Mouse (Mus musculus) liver (tissue): ENCODE measurements around the gene Vmn1r35.
"Not testable (repeated sequence)": the region's sequence is repeated elsewhere in the genome, so short reads cannot be mapped to it uniquely, and the experiment has no call there.

Experiments
- DNase-seq: peaks from one replicate; pipeline ENCODE4 v3.0.0-alpha.2; 2020; ENCODE audit warnings: mixed read lengths

Gene Vmn1r35

GRCm38 (mm10) chr6:66685806-66686205, at the start of gene Vmn1r35:
Vmn1r35 (minus strand) TSS chr6:66685906.
- DNase-seq = no peak

GRCm38 (mm10) chr6:66729082-66729481, 43.4 kb upstream of the Vmn1r35 start, which contains the start of gene Vmn1r37:
Vmn1r37 (plus strand) TSS chr6:66729382.
- DNase-seq = not testable (repeated sequence)

DNA sequence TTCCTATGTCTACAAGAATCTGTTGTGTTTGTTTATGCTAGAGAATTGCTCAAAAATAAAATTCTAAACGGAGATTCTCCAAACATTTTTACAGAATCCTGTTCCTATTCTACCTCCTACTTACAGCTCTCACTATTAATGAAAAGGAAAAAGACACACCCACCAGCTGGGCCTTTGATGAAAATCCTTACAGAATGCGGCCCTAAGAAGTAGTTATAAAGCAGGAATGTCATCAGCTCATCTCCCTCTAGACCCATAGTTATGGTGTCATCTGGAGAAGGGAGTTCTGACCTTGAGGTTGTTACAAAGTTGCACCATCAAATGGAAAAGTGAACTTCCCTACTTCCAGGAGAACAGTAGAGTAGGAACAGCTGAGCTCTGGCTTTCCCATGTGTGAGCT, 33.4 kb upstream of the Vmn1r35 start, which contains the start of gene Vmn1r36:
TSS of gene Vmn1r36 (minus strand) at position 101 of the 400 bp plus-strand sequence.
- not testable (repeated sequence) for DNase-seq

DNA sequence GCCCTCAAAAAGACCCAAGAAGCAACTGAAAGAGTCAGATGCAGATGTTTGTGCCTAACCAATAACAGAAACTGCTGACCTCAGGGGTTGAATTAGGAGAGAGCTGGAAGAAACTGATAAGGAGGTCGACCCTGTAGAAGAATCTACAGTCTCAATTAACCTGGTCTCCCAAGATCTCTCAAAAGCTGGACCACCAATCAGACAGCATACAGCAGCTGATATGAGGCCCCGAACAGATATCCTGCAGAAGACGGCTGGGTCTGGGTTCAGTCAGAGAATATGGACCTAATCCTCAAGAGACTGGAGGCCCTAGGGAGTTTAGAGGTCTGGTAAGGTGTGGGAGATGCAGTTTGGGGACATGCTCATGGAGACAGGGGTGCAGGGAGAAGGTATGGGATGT, 28.1 kb upstream of the Vmn1r35 start:
- no peak for DNase-seq

DNA sequence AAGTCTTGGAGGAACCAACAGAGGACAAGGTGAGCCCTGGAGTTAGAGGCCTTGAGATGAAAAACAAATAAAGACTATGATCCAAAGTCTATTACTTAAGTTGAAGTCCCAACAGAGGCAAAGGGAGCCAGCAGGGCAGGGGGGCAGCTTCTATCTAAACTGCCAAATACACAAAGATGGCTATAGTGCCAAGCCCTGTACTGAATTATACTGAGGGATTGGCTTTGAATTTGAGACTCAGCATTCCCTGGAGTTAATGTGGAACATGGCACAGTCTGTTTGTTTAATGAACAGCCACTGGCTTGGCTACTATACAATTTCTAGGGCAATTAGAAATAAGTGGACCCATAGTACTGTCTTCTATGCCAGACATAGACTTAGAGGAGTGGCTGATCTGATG, 23.2 kb upstream of the Vmn1r35 start:
- no peak for DNase-seq

- no peak for DNase-seq
Measured at GRCm38 (mm10) chr6:66643779-66644178, 41.9 kb downstream of the Vmn1r35 start, which contains the start of gene Vmn1r34. Vmn1r34 (minus strand) TSS chr6:66643879.
